Mouse (Mus musculus): ENCODE measurements around the gene Pcsk1n. TPM values are rescaled to one million over a fixed set of nuclear protein-coding genes. Genes with fewer than 3 reads are reported as not detected.
"Not testable (repeated sequence)": the region's sequence is repeated elsewhere in the genome, so short reads cannot be mapped to it uniquely, and the experiment has no call there.

Gene Pcsk1n
- 100 to 1,000 TPM; 437 to 442 TPM for total RNA-seq (2021)
- long read RNA-seq, transcript Pcsk1n-201 (3 exons, 2,193 nt) = major isoform, 768 of 835 reads
- long read RNA-seq, partial matches to known transcripts = 6 of 835 reads
- long read RNA-seq, other reads (novel, unspliced or antisense) = 61 of 835 reads

- peak; percentile 36 to 67 for DNase-seq (ENCODE audit: low spot score in 2 of 2)
Observed at GRCm38 (mm10) chrX:7919601-7920383, at the start of gene Pcsk1n. TSS of gene Pcsk1n (plus strand) at chrX:7919822.

GRCm38 (mm10) chrX:7869826-7870225 is 49.8 kb upstream of the Pcsk1n start:
- no peak for DNase-seq (ENCODE audit: low spot score in 2 of 2)

DNA sequence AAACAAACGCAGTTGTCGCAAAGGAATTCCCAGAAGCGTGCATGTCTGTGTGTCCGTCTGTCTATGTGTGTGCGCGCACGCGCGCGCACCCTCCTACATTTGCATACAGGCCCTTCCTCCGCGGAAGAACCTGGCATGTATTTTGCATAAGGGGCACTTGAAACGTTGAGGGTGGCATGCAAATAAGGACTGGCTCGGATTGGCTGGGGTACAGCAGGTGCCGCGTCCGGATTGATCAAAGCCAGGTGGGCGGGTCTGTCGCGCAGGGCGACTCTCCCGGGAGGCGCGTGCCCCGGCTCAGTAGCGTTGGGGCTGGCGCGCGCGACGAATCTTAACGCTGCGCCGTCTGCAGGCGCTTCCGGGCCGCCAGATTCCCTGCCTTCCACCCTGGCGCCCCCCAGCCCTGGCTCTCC is 41.6 kb upstream of the Pcsk1n start, which contains the start of gene Pim2:
TSS of gene Pim2 (plus strand) at position 256 of the 413 bp plus-strand sequence.
- DNase-seq (ENCODE audit: low spot score in 2 of 2) = peak; percentile 81 to 83

DNA sequence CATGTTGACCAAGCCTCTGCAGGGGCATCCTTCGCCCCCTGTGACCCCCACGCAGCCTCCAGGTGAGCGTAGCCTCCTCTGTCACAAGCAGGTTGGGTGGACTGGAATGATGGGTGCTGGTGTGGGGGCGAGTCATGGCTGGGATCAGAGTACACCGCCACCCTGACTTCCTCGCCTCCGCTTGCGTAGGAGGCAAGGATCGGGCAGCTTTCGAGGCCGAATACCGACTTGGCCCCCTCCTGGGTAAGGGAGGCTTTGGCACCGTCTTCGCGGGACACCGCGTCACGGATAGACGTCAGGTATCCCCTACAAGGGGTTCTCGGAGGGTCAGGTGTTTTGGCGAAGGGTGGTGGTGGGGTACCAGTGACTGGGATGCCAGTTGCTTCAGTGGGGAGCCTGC is 41.1 kb upstream of the Pcsk1n start:
- DNase-seq (ENCODE audit: low spot score in 2 of 2) = peak; percentile 20 to 28

DNA sequence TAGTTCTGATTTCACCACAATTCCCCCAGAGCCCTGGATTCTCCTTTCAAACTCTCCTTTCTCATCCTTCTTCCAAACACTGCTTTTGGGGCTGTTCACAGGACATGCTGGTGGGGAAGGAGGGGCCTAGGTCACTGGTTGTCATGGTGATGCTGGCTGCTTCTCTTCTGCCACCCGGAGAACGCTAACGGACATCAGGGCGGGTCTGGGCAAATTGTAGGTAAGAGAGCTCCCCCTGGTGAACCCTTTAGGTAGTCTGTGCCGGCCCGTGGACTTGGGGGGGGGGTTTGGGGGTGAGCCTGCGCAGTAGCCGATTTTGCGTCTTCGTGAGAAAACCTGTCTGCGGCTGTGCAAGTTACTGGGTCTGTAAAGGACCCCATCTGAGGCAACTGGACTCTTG is 39.8 kb upstream of the Pcsk1n start:
- peak; percentile 38 to 71 for DNase-seq (ENCODE audit: low spot score in 2 of 2)

GRCm38 (mm10) chrX:7883841-7884567 is 35.6 kb upstream of the Pcsk1n start, which contains the start of gene Slc35a2:
TSS of gene Slc35a2 (plus strand) at chrX:7884028.
- DNase-seq (ENCODE audit: low spot score in 2 of 2) = peak; percentile 74 to 79

DNA sequence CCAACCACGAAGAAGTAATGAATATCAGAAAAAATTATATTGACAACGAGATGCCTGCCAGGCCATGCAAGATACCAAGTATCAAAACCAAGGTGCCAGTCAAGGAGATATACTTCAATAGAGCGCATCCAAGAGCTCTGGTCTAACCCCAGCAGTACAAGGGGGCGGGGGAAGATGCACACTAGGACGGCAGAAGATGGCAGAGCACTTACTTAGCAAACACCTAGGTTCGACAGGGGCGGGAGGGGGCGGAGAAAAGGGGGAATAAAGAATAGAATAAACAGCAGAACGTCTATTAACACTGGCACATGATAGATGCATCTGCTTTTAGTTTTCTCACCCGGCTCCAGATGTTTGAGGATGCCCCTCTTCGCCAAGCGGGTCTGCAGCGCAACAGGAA is 21.4 kb upstream of the Pcsk1n start:
- DNase-seq (ENCODE audit: low spot score in 2 of 2) = no peak

DNA sequence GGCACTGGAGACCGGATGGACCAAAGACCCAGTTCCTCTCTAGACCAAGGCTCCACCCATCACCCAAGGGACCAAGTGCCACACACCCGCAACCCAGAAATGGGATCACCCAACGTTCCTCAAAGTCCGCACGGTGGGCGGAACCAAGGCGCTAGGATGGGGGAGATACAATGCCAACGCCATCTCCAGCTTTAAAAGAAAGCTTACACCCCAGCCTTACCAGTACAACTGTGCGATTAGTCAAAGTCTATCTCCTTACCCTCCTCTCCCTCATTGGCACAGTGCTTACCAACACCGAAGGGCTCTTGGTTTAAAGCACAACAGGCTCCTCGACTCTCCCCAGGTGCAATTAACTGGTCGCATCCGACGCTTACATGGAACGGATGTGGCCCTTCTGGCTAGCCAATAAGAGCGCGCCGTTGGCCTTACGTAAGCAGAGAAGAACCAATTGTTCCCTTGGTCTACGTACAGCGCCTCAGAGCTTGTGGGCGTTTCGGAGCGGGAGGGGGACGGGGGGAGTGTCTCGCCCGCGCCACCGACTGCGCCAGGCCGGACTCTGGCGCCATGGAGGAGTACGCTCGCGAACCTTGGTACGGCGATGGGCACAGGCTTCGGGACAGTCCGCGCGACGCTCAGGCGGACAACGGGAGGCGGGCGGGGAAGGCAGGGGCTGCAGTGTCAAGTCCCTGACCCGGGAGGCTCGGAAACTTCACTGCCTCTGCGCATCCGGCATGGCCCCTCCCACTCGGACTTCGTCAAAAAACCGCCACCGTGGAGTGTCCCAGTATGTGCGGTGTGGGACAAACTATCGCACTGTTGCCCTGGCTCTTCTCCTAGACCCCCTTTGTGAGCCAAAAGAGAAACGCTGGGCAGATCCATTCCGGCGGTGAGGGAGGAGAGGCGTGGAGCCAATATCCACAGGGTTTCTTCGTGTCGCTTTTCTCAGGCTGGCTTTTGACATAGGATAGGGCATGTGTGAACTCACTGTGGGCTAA is 20.4 kb upstream of the Pcsk1n start, which contains the start of the genes Pqbp1 and Timm17b:
TSS of gene Pqbp1 (minus strand) at position 390 of the 995 bp plus-strand sequence.
TSS of gene Timm17b (plus strand) at position 478 of the 995 bp plus-strand sequence.
- peak; percentile 83 to 92 for DNase-seq (ENCODE audit: low spot score in 2 of 2)

DNA sequence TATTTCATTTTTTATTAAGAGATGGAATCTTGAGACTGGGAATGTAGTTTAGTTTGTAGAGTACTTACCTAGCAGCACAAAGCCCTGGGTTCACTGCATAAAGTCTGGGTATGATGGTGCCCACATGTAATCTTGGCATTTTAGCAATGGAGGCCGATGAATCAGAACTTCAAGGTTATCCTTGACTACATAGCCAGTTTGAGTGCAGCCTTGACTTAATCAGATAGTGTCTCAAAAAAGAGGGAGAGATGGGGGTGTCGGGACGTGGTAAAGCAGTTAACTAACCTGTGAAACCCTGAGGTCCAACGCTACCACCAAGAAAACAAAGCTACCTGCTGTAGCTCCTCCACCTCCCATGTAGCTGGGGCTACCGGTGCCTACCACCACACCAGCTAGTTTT is 15.2 kb upstream of the Pcsk1n start:
- DNase-seq (ENCODE audit: low spot score in 2 of 2) = no peak

DNA sequence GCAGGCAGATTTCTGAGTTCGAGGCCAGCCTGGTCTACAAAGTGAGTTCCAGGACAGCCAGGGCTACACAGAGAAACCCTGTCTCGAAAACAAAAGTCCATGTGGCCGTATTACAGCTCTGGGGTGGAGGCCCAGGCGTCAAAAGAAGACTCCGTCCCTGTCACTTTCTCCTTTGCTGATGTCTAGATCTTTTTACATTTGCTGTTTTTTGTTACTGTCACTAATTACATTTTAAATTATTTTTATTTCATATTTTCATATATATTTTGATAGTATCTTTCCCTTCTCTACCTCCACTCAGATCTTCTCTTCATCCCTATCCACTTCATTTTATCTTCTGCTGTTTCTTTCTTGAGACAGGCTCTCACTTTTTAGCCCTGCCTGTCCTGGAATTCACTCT is 11.9 kb upstream of the Pcsk1n start, which contains the start of gene Gm10491:
TSS of gene Gm10491 (minus strand) at position 101 of the 400 bp plus-strand sequence.
- no peak for DNase-seq (ENCODE audit: low spot score in 2 of 2)

GRCm38 (mm10) chrX:7909242-7909641 is 10.4 kb upstream of the Pcsk1n start, which contains the start of gene Gm10490:
TSS of gene Gm10490 (plus strand) at chrX:7909542.
- not testable (repeated sequence) for DNase-seq (ENCODE audit: low spot score in 2 of 2)

GRCm38 (mm10) chrX:7910473-7910872 is 9.1 kb upstream of the Pcsk1n start:
- no peak for DNase-seq (ENCODE audit: low spot score in 2 of 2)

GRCm38 (mm10) chrX:7915669-7916068 is 4.0 kb upstream of the Pcsk1n start:
- DNase-seq (ENCODE audit: low spot score in 2 of 2) = not testable (repeated sequence)

DNA sequence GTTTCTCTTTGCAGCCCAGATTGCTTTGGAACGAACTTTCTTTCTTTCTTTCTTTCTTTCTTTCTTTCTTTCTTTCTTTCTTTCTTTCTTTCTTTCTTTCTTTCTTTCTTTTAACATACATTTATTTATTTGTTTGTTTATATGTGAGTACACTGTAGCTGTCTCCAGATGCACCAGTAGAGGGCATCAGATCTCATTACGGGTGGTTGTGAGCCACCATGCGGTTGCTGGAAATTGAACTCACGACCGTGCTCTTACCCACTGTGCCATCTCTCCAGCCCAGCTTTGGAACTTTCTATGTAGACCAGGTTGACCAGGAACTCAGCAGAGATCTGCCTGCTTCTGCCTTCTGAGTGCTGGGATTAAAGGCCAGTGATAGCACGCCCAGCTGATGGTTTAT is 1.7 kb upstream of the Pcsk1n start:
- DNase-seq (ENCODE audit: low spot score in 2 of 2) = not testable (repeated sequence)

DNA sequence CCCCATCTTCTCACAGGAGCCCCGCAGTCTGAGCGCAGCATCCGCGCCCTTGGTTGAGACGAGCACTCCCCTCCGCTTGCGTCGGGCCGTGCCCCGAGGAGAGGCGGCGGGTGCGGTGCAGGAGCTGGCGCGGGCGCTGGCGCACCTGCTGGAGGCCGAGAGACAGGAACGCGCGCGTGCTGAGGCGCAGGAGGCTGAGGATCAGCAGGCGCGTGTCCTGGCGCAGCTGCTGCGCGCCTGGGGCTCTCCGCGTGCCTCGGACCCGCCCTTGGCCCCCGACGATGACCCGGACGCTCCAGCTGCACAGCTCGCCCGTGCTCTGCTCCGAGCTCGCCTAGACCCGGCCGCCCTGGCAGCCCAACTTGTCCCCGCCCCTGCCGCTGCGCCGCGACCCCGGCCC is 2.4 kb downstream of the Pcsk1n start:
- DNase-seq (ENCODE audit: low spot score in 2 of 2) = no peak

DNA sequence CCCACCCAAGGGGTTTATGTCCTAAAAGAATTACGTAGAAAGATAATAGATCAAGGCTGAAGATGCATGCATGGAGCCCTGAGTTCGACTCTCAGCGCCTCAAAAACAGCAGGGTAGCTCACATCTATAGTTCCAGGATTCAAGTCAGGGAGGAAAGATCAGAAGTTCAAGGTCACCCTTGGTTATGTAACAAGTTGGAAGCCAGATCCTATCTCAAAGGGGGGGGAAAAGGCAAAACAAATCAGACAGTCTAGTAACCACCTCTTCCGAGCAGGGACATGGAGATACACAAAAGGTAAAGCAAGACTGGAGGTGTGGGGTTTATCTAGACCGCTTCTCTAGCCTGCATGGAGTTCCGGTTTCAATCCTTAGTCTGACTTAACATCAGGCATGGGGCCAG is 6.6 kb downstream of the Pcsk1n start:
- no peak for DNase-seq (ENCODE audit: low spot score in 2 of 2)

DNA sequence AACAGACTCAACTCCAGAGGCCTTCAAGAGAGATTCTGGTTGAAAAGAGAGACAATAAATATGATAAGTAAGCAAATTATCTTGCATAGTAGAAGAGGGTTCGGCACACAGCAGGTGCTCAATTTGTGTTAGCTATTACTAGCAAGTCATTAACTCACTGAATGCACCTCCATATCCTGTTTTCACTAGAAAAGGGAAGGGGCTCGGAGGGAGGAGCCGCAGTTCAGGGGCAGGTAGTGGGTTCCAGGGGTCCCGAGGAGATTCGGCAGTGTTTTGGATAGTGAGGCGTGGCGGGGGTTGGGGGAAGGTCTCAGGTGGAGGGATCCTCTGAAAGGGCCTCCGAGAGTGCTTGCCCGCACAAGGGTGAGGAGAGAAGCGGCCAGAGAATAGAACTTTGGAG is 7.5 kb downstream of the Pcsk1n start:
- no peak for DNase-seq (ENCODE audit: low spot score in 2 of 2)

- DNase-seq (ENCODE audit: low spot score in 2 of 2) = no peak
Observed at GRCm38 (mm10) chrX:7928270-7928790, 8.7 kb downstream of the Pcsk1n start, which contains the start of gene Eras. TSS of gene Eras (minus strand) at chrX:7928607.

- DNase-seq (ENCODE audit: low spot score in 2 of 2) = no peak
Observed at GRCm38 (mm10) chrX:7936874-7937273, 17.3 kb downstream of the Pcsk1n start.

- no peak for DNase-seq (ENCODE audit: low spot score in 2 of 2)
Observed at GRCm38 (mm10) chrX:7937667-7938066, 18.0 kb downstream of the Pcsk1n start.
